Mouse (Mus musculus) C2C12 (cell line): ENCODE measurements around the gene C5ar1. TPM values are rescaled to one million over a fixed set of nuclear protein-coding genes. Genes with fewer than 3 reads are reported as not detected.
A peak's percentile ranks its signal among the peaks of the same experiment; 100 is the strongest.
"Not testable (repeated sequence)": the region's sequence is repeated elsewhere in the genome, so short reads cannot be mapped to it uniquely, and the experiment has no call there.

Source experiments
- H3K27me3 ChIP-seq: one replicate; pipeline ENCODE4 v1.6.1; 2011; ENCODE audit not compliant: control insufficient read depth, insufficient read depth, insufficient read length
- H3K36me3 ChIP-seq: one replicate; pipeline ENCODE4 v1.6.1; 2011; ENCODE audit not compliant: control insufficient read depth, insufficient read depth
- H3K4me3 ChIP-seq: one replicate; pipeline ENCODE4 v1.5.1; 2011; ENCODE audit warnings: mild to moderate bottlenecking, control low read depth; ENCODE audit not compliant: poor library complexity, insufficient read depth, severe bottlenecking
- H3K79me2 ChIP-seq: one replicate; pipeline ENCODE4 v1.6.1; 2011; ENCODE audit not compliant: control insufficient read depth, insufficient read depth
- H3K79me3 ChIP-seq: one replicate; pipeline ENCODE4 v1.6.1; 2011; ENCODE audit warnings: low read depth, control low read depth
- H3ac ChIP-seq: one replicate; pipeline ENCODE3; 2011; ENCODE audit warnings: low read depth; ENCODE audit not compliant: control insufficient read depth, insufficient read length
- CEBPB ChIP-seq: IDR thresholded peaks from one replicate; pipeline ENCODE4 v1.6.1; 2011; ENCODE audit warnings: low read depth, mild to moderate bottlenecking, control low read depth, moderate library complexity
- CTCF ChIP-seq: IDR thresholded peaks from one replicate; pipeline ENCODE4 v1.5.1; 2011; ENCODE audit not compliant: control insufficient read depth, insufficient read depth, insufficient read length
- FOSL1 ChIP-seq: IDR thresholded peaks from one replicate; pipeline ENCODE4 v1.8.0; 2011; ENCODE audit warnings: mild to moderate bottlenecking, low read length; ENCODE audit not compliant: poor library complexity, insufficient read depth, severe bottlenecking
- MAX ChIP-seq: IDR thresholded peaks from one replicate; pipeline ENCODE4 v1.6.1; 2011; ENCODE audit warnings: mild to moderate bottlenecking, control low read depth
- MYOD1 ChIP-seq: IDR thresholded peaks from one replicate; pipeline ENCODE4 v1.6.1; 2011; ENCODE audit warnings: low read depth; ENCODE audit not compliant: control insufficient read depth, insufficient read length
- MYOG ChIP-seq: IDR thresholded peaks from one replicate; pipeline ENCODE4 v1.6.1; 2011; ENCODE audit not compliant: control insufficient read depth, insufficient read length; ENCODE audit errors: extremely low read depth
- USF1 ChIP-seq: IDR thresholded peaks from one replicate; pipeline ENCODE4 v1.6.1; 2011; ENCODE audit warnings: low read depth, mild to moderate bottlenecking, control low read depth, moderate library complexity
- long read RNA-seq, 2 experiments: library from polyadenylated mRNA; unstranded; transcript quantifications; one replicate each; pipeline ENCODE4 v2.0.0; 2019 to 2020
- polyA plus RNA-seq: library from polyadenylated mRNA; unstranded; fragments of >200 nt; fragmentation: generic; extraction: Trizol; gene quantifications from one replicate; pipeline ENCODE4 v1.2.1, GENCODE M21; 2012; ENCODE audit warnings: missing spikeins

C5ar1 gene
- polyA plus RNA-seq = 0.02 TPM
- long read RNA-seq, experiment 1 = 0 reads
- long read RNA-seq, experiment 2, partial matches to known transcripts = 0 of 3 reads
- long read RNA-seq, experiment 2, other reads (novel, unspliced or antisense) = 0 of 3 reads

DNA sequence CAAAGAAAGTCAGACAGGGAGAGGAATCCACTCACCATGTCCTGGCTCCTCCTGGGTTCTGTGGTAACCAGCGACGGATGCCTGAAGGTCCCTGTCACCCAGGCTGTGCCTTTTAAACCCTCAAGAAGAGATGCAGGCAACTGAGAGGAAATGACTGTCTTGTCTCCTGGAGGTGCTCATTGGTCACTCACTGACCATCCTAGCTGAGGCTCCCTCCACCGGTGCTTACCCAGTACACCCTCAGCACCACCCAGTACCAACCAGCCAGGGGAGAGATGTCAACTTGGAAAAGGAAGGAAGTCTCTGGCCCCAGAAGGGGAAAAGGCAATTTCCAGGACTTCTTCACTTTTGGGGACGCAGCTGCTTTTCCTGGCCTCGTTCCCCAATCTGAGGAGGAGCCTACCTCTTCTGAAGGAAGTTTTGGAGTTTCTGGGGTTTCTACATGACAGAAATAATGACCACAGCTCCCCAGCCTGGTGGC is at the start of gene C5ar1:
Gene C5ar1, minus strand, starts transcription at position 431 of the 481 bp plus-strand sequence.
- Histone ChIP-seq H3K27me3 (no peaks in the 10 kb centered on the region), H3K4me3 (no peak within 1 kb of the TSS), H3K36me3 (no peaks in the 10 kb centered on the region), H3ac (no peak within 1 kb of the TSS), H3K79me3 (no peaks in the 10 kb centered on the region), H3K79me2 (no peaks in the 10 kb centered on the region)
- TF ChIP-seq FOSL1 (no peak), CTCF (no peak), MYOD1 (no peak), MYOG (no peak), MAX (no peak), CEBPB (no peak), USF1 (no peak)

GRCm38 (mm10) chr7:16308555-16309317 is 49.4 kb upstream of the C5ar1 start:
- Histone ChIP-seq H3K79me3 (no peaks in the 10 kb centered on the region), H3ac (peak overlapping the region; percentile 26), H3K27me3 (no peaks in the 10 kb centered on the region), H3K79me2 (peaks cover 11% of the 10 kb centered on the region), H3K36me3 (no peaks in the 10 kb centered on the region), H3K4me3 (no peak overlapping the region)
- no peak for TF ChIP-seq MYOD1
- no peak for TF ChIP-seq MAX
- no peak for TF ChIP-seq FOSL1
- TF ChIP-seq CEBPB = no peak
- TF ChIP-seq CTCF = no peak
- TF ChIP-seq MYOG = no peak
- TF ChIP-seq USF1 = no peak

GRCm38 (mm10) chr7:16308093-16308492 is 48.8 kb upstream of the C5ar1 start, which contains the start of gene Bbc3:
TSS of gene Bbc3 (plus strand) at chr7:16308393.
- H3K27me3 ChIP-seq, H3K79me3 ChIP-seq, H3K36me3 ChIP-seq, H3K4me3 ChIP-seq: not testable (repeated sequence)
- Histone ChIP-seq H3K79me2 (peaks cover 11% of the 10 kb centered on the region), H3ac (peak within 1 kb of the TSS; percentile 26)

GRCm38 (mm10) chr7:16307141-16307540 is 47.8 kb upstream of the C5ar1 start:
- not testable (repeated sequence) for H3ac ChIP-seq, H3K4me3 ChIP-seq, H3K27me3 ChIP-seq, H3K79me3 ChIP-seq, H3K36me3 ChIP-seq
- H3K79me2 ChIP-seq = peaks cover 11% of the 10 kb centered on the region

DNA sequence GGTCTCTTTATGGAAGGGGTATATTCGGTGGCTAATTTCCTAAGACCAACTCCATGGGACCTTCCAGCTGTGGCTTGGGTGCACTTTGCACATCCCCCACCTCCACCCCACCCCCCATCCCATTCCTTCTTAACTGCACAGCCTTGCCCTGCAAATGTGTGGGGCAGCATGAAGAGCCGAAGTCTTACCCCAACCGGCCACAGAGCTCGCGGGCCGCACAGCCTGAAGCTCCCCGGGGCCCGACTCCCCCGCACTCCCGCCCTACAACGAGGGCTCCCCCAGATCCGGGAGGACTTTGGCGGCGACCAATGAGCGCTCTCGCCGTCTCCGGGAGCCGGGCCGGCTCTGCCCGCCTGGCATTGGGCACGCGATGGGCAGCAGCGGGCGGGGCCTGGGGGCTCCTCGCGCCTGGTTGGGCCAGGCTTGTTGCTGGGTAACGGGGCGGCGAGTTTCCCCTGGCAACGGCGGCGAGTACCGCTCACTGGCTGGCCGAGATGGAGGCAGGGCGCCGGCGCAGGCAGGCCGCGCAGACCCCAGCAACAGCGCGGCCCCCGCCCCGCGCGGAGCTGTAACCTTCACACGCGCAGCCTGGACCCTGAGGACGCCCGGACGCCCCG is 40.2 kb upstream of the C5ar1 start:
- Histone ChIP-seq H3ac (peak overlapping the region; percentile 21), H3K27me3 (no peaks in the 10 kb centered on the region), H3K4me3 (no peak overlapping the region), H3K79me3 (no peaks in the 10 kb centered on the region), H3K36me3 (no peaks in the 10 kb centered on the region), H3K79me2 (no peaks in the 10 kb centered on the region)
- TF ChIP-seq MYOD1 = no peak
- TF ChIP-seq USF1 = no peak
- TF ChIP-seq MAX = no peak
- TF ChIP-seq FOSL1 = no peak
- no peak for TF ChIP-seq MYOG
- no peak for TF ChIP-seq CTCF
- no peak for TF ChIP-seq CEBPB

DNA sequence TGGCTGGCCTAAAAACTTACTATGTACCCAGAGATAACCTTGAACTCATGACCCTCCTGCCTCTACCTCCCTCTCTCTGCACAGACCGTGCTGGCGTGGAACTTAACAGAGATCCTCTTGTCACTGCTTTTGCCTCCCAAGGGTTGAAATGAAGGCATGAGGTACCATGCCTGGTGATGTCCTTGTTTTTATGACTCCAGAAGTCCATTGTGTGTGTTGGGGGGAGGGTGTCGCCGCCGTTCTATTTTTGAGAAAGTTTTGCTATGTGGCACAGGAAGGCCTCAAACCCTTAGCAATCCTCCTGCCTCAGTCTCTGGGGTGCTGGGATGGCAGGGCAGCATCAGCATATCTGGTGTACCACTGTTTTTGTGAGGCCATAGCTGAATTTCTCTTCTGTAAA is 39.6 kb upstream of the C5ar1 start:
- TF ChIP-seq FOSL1 (no peak), MAX (no peak)
- no peaks in the 10 kb centered on the region for H3K79me2 ChIP-seq
- no peaks in the 10 kb centered on the region for H3K27me3 ChIP-seq
- no peaks in the 10 kb centered on the region for H3K36me3 ChIP-seq
- H3K4me3 ChIP-seq = no peak overlapping the region
- no peaks in the 10 kb centered on the region for H3K79me3 ChIP-seq
- H3ac ChIP-seq = no peak overlapping the region
